Mouse (Mus musculus) adrenal gland, adult 18-20 months (tissue): Measurements from ENCODE around the gene Tuba1c. TPM values are rescaled to one million over a fixed set of nuclear protein-coding genes. Genes with fewer than 3 reads are reported as not detected.
A peak's percentile ranks its signal among the peaks of the same experiment; 100 is the strongest.
"Not testable (repeated sequence)": the region's sequence is repeated elsewhere in the genome, so short reads cannot be mapped to it uniquely, and the experiment has no call there.

Experiments
- DNase-seq, 2 experiments: peaks; one replicate each; pipeline ENCODE4 v3.0.0; 2021 to 2022; ENCODE audit warnings: low spot score in 2 of 2
- total RNA-seq, 2 experiments: library from RNA; stranded (reverse); gene quantifications; 1 replicate in 1 of 2; 2 replicates in 1 of 2; pipeline ENCODE4 v1.2.3; 2021

Gene Tuba1c
- total RNA-seq, 2 experiments from 2014 or later, result 235 to 284 TPM

DNA sequence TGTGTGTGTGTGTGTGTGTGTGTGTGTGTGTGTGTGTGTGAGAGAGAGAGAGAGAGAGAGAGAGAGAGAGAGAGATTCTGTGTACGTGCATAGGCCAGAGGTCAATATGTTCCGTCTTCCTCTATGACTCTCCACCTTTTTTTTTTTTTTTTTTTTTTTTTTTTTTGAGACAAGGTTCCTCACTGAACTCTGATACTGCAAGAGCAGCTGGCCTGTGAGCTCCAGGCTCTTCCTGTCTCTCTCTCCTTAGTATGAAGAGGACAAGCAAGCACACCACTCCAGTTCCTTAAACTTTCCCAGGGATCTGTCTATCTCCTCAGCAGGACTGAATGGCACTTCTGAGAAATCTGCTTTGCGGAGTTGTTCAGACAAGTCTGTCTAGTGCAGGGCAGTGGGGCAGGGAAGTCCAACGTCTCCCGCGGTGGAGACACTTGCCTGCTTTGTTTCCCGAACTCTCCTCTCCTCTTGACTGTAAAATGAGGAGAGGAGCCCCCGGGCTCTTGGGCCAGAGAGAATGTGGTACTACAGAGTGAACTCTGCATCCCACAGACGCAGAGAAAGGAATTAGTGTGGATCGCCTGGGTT lies 725 bp upstream of the Tuba1c start:
- DNase-seq, result no peak

- peak; percentile 62 to 73 for DNase-seq
These were observed 1.1 kb downstream of the Tuba1c start for GRCm38 (mm10) chr15:99030585-99031387.

DNA sequence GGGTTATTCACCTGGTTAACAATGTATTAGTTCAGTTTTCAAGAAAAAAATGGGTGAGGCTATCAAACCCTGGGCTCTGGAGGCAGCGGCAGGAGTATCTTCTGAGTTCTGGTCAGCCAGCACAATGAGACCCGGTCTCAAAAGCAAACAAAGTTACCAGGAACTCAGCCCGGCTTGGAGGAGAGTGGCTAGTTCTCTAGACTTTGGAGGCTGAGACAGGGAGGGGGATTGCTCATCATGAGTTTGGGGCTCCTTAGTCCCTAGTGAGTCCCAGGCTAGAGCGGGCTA lies 1.6 kb downstream of the Tuba1c start:
- no peak for DNase-seq

DNA sequence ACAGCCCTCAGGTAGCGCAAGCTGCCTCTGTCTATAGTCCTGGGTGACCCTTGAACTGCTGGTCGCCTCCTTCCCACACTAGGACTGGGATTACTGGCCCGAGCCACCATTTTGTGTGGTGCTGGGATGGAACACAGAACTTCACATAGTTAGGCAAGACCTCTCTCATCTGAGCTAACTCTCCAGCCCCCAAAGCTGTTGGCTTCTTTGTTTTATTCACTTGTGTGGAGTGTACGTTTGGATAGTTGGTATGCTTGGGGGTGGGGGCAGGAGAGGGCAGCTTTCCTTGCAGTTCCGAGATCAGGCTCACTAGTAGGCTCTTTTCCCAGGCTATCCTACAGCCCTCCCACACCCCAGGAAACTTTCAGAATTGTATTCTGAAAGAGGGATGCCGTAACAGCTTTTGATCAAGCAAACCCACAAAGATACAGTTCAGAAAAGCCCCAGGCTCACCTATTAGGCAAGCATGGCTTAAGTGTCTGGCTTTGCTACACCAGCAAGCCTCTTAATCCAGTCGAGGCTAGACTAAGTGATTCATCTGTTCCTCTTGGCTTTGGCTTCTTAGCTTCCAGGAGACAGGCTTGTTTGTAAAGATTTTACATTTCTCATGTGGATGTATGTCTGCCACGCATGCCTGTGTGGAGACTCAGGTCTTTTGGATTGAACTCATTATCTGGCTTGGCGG lies 2.5 kb downstream of the Tuba1c start:
- DNase-seq, result no peak

DNA sequence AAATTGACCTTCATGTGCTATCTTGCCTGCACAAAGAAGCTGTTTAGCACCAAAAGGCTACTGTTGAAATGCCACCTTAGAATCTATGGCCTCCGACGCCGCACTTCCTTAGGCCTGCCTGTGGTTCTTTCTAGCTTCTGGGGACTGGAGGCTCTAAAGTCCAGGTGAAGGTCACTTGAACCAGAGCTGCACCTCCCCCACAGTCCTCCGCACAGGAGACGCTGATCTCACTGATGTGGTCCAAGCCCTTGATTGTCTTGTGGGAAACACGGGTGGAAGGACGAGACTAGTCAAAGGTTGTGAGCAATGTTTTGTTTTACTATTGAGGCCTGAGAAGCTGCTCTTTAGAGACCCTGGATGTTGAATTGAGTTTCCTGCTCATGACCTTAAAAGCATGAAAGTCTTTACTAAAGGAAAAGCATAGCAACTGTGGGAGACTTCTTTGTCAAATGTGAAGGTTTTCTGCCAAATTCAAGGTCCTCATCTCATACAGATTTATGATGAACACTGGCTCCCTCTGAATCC lies 3.1 kb downstream of the Tuba1c start:
- peak in 1 of 2 experiments; percentile 48 for DNase-seq

GRCm38 (mm10) chr15:99033498-99034270 lies 4.0 kb downstream of the Tuba1c start:
- DNase-seq, result no peak

GRCm38 (mm10) chr15:99035431-99035830 lies 5.7 kb downstream of the Tuba1c start:
- no peak for DNase-seq

DNA sequence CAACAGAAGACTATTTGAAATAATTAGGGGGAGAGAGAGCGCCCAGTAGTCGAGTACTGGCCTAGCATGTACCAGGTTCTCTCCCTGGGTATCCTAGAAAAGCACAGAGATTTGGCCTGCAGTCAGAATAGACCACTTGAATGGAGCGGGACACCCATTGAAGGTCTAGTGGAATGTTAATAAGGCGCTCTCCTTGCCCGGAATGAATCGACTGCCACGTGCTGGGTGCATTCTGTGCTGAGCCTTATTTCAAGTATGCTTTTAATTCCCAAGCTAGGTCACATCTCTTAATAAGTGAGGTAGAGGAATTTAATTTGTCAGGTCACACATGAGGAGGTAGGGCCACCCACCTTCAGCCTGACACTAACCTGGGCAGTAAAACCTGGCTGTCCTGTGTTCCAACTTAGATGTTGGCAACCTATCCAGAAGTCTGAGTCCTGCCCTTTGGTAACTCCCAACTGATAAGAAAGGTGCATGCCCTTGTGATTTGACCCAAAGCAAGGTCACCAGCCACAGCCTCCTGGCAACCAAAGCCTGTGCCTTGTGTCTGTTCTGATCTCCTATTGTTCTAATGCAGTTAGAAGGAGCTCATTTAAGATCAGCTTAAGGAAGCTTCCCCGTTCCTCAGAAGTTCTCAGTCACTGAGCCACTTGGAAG lies 6.7 kb downstream of the Tuba1c start:
- no peak for DNase-seq

DNA sequence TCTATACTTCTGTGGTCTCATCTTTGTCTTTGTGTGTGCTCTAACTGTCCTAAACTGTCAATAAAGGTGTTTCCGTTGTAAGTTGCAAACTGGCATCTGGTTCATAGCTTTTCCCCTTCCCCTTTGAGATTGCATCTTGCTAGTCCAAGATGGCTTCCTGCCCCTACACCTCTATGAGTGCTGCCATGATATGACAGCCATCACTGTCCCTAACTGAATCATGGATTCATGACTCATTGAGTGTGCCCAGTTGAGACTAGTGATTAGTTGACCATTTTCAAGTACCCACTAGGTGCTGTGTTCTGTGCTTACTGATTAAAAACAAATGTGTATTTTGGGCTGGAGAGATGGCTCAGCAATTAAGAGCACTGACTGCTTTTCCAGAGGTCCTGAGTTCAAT lies 8.3 kb downstream of the Tuba1c start:
- DNase-seq, result no peak

DNA sequence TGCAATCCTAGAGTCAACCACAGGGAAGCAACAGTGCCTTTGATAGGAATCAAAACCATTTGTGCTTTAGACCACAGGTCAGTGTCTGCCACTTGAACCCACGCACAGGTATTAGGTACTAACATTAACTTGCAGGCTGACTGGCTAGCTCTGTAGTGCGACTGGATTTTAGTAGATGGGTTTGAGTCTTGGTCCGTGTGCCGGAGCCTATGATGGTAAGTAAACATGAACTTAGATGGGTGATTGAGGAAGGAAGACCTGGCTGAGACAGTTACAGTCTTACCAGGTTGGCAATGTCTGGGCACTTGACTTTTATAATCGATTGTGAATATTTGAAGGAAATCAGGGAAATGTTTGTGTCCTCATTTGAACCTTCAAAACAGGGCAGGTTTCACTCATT lies 9.1 kb downstream of the Tuba1c start:
- DNase-seq, result no peak

GRCm38 (mm10) chr15:99039306-99039705 lies 9.6 kb downstream of the Tuba1c start:
- DNase-seq, result no peak

- DNase-seq, result no peak
These were observed 10.6 kb downstream of the Tuba1c start for GRCm38 (mm10) chr15:99039996-99040919.

DNA sequence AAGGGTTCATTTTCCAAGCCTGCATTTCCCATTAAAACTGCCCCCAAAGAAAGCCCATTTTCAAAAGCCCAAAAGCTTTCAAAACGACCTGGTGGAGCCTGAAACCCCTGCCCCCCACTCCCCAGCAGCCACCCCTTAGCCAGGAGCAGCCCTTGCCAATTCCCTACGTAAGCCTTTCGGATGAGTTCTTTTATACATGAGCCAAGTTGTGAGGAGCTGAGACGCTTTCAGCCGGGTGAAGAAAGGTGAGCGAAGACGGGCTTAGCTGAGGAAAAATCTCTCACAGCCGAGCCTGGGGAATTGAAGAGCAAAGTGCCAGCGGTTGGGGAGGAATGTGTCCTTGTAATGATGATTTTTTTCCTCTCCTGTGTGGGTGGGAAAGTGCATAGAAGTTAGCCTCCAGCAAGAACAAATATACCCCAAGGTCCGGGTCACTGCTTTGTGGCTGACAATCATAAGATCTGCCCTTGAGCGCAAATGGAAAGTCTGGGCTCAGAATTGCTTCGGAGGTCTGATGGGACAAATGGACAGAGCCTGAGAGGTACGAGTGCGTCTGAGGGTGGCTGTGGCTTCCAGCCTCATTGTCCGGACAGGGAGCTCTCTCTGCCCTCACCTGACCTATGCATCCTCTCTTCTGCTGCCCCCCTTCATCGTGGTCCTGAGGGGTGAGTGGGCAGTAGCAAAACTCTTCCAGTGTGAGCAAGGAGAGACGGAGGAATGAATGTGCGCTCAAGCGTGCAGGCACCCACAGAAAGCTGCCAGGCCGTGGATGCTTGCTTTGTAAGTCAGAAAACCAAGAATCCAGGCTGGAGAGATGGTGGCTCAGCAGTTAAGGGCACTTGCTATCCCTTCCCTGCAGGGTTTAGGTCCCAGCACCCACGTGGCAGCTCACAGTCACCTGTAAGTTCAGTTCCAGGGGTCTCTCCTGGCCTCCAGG lies 11.5 kb downstream of the Tuba1c start:
- DNase-seq, result no peak

DNA sequence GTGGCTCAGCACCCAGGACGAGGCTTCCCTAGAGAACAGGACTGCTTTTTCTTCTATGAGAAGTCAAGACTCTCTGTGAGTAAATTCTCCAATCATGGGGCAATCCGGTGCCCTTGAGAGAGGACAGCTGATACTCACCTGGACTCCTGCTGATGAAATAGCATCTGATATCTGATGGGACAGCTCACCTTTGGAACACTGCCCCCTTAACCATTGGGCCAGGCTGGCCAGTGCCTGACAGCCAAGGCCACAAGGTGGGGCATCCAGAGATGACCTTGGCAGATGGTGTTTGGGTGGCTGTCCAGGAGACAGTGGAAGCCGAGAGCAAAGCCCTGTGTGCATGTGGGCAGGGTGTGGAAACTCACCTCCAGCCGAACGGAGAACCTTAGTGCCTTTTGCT lies 12.6 kb downstream of the Tuba1c start:
- no peak for DNase-seq

DNA sequence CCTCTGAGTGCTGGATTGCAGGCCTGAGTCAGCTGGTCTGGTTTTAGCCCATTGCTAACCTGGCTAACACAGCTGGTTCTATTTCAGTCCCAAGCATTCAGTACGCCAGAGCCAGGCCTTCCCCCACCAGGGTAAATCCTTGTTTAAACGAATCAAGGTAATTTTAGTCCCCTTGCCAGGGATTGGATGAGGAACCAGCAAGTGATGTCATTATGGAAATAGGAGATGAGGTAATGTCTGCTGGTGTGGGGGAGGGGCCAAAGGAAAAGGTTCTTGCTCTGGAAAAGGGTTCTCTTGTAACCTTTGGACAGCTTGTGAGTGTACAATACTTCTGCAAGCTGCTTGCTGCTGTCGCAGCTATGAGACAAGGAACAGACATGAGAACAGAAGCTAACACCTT lies 15.2 kb downstream of the Tuba1c start:
- DNase-seq, result no peak

DNA sequence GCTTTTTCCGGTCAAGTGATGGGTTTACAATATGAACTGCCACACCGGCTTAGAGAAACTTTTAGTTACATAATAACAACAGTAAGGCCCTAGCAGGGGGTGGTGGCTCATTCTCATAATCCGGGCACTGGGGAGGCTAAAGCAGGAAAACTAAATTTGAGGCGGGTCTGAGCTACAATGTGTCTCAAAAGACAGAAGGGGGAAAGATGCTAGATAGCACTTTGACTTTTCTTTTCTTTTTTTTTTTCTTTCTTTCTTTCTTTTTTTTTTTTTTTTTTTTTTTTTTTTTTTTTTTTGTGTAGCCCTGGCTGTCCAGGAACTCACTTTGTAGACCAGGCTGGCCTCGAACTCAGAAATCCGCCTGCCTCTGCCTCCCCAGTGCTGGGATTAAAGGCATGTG lies 16.0 kb downstream of the Tuba1c start:
- not testable (repeated sequence) for DNase-seq

- peak in 1 of 2 experiments; percentile 38 for DNase-seq
These were observed 20.0 kb downstream of the Tuba1c start for GRCm38 (mm10) chr15:99049473-99050253.

DNA sequence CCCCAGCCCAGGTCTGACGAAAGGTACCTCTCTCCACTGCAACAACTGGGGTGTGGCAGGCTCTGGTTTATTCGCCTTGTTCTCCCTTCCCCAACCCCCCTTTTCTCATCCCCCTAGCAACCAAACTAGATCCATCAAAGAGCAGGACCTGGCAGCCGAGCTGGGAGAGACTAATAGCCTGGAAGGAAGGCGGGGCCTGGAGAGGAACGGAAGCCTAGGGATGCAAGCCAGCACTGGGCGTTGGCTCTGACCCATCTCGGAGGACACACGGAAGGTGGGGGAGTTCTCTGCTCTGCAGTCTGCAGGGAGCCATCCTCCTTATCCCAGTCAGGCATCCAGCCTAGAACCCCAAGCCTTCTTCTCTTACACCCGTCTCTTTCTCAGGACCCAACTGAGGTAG lies 23.7 kb downstream of the Tuba1c start:
- no peak for DNase-seq
